Mouse (Mus musculus) lung, adult 2 months (tissue): Measurements from ENCODE around the gene Arhgef1. TPM values are rescaled to one million over a fixed set of nuclear protein-coding genes. Genes with fewer than 3 reads are reported as not detected.
A peak's percentile ranks its signal among the peaks of the same experiment; 100 is the strongest.

Source experiments
- DNase-seq: peaks from one replicate; pipeline ENCODE4 v3.0.0; 2022
- H3K4me1 ChIP-seq: fragments of 200-500 bp; 2 replicates; pipeline ENCODE4 v1.6.1; 2011; ENCODE audit warnings: low read length; ENCODE audit not compliant: control insufficient read depth, insufficient read depth
- H3K4me3 ChIP-seq: fragments of 200-500 bp; replicated peaks from 2 replicates; pipeline ENCODE3; 2011; ENCODE audit warnings: low read depth, mild to moderate bottlenecking, control low read depth, low read length; ENCODE audit errors: extremely low read depth
- CTCF ChIP-seq: fragments of 200-500 bp; IDR thresholded peaks from 2 replicates; pipeline ENCODE4 v1.5.1; 2011; ENCODE audit warnings: mild to moderate bottlenecking, low read length, control low read depth; ENCODE audit not compliant: insufficient read depth
- POLR2A ChIP-seq: fragments of 200-500 bp; IDR thresholded peaks from 2 replicates; pipeline ENCODE4 v1.6.1; 2011; ENCODE audit warnings: low read depth, mild to moderate bottlenecking, control low read depth, low read length, borderline replicate concordance; ENCODE audit errors: extremely low read depth
- WGBS: fragments of 180-500 bp; shearing (Covaris S2); methylation state at CpG from one replicate; pipeline ENCODE4 v1.1.7; 2018; 5-methylcytosine and 5-hydroxymethylcytosine counted together
- polyA plus RNA-seq: library from polyadenylated mRNA; depleted of rRNA; stranded (reverse); fragments of >200 nt; gene quantifications from 2 replicates; pipeline ENCODE4 v1.2.3, GENCODE M21; 2012; rRNA removed

The Arhgef1 gene
- polyA plus RNA-seq, 1 experiment: 360 TPM

GRCm38 (mm10) chr7:24971972-24972893, 69.5 kb downstream of the Arhgef1 start, which contains the start of gene Rabac1:
Gene Rabac1, minus strand, starts transcription at chr7:24972754.
- WGBS: under 1% methylated on average over 45 of the region's 45 CpGs

GRCm38 (mm10) chr7:24973208-24973607, 70.5 kb downstream of the Arhgef1 start:
- no peak overlapping the region for H3K4me3 ChIP-seq
- no peak for DNase-seq
- H3K4me1 ChIP-seq: peaks cover 2% of the 10 kb centered on the region; the same call in 1 of the 2 replicates
- WGBS: 80% methylated on average over 4 of the region's 4 CpGs
- TF ChIP-seq POLR2A: no peak

More at GRCm38 (mm10) chr7:24971972-24972893, 69.5 kb downstream of the Arhgef1 start, which contains the start of gene Rabac1:
- TF ChIP-seq CTCF: no peak
- peak; percentile 97 for TF ChIP-seq POLR2A
- peak; percentile 89 for DNase-seq
- Histone ChIP-seq H3K4me1 (peaks cover 2% of the 10 kb centered on the region; the same call in 1 of the 2 replicates), H3K4me3 (peak within 1 kb of the TSS; percentile 82)

- Histone ChIP-seq H3K4me1 (peaks cover 2% of the 10 kb centered on the region; the same call in 1 of the 2 replicates), H3K4me3 (no peak overlapping the region)
- no peak for DNase-seq
- no peak for TF ChIP-seq CTCF
- no peak for TF ChIP-seq POLR2A
- WGBS: 60% methylated on average over 5 of the region's 5 CpGs
Measured at GRCm38 (mm10) chr7:24973902-24974301, 71.2 kb downstream of the Arhgef1 start.

- H3K4me3 ChIP-seq: no peak overlapping the region
- peaks cover 2% of the 10 kb centered on the region; the same call in 1 of the 2 replicates for H3K4me1 ChIP-seq
- peak; percentile 28 for DNase-seq
- 24% methylated on average over 9 of the region's 9 CpGs for WGBS
- TF ChIP-seq CTCF (peak; percentile 39), POLR2A (no peak)
Measured at GRCm38 (mm10) chr7:24974893-24975595, 72.3 kb downstream of the Arhgef1 start.

Other genes with a start within 250 kb of the Arhgef1 start
- 0.18 TPM in 1 of 2 replicates, not detected in the other for gene Tex101, start 226.2 kb upstream of the Arhgef1 start, polyA plus RNA-seq
- gene BC049730, start 193.7 kb upstream of the Arhgef1 start, polyA plus RNA-seq: not detected in 2 replicates
- not detected in 2 replicates for gene Gm4763, start 176.0 kb upstream of the Arhgef1 start, polyA plus RNA-seq
- gene Cd177, start 142.6 kb upstream of the Arhgef1 start, polyA plus RNA-seq: 2.8 and 5.2 TPM in 2 replicates
- 0.38 and 0.41 TPM in 2 replicates for gene Ceacam10, start 125.7 kb upstream of the Arhgef1 start, polyA plus RNA-seq
- gene Gm9844, start 40.7 kb upstream of the Arhgef1 start, polyA plus RNA-seq: 2.2 and 2.4 TPM in 2 replicates
- gene Lypd4, start 33.0 kb upstream of the Arhgef1 start, polyA plus RNA-seq: not detected in 2 replicates
- not detected in 2 replicates for gene Dmrtc2, start 32.9 kb upstream of the Arhgef1 start, polyA plus RNA-seq
- 429 and 452 TPM in 2 replicates for gene Rps19, start 18.5 kb upstream of the Arhgef1 start, polyA plus RNA-seq
- 49.6 and 61.7 TPM in 2 replicates for gene Cd79a, start 5.5 kb upstream of the Arhgef1 start, polyA plus RNA-seq
- not detected in 2 replicates for gene Gm4881, start 41.6 kb downstream of the Arhgef1 start, polyA plus RNA-seq
- gene Rabac1, start 69.8 kb downstream of the Arhgef1 start, polyA plus RNA-seq: 806 and 948 TPM in 2 replicates
- gene Atp1a3, start 103.0 kb downstream of the Arhgef1 start, polyA plus RNA-seq: 4.8 and 7.1 TPM in 2 replicates
- 28.5 and 31.1 TPM in 2 replicates for gene Grik5, start 169.4 kb downstream of the Arhgef1 start, polyA plus RNA-seq
- gene Zfp574, start 169.7 kb downstream of the Arhgef1 start, polyA plus RNA-seq: 46.8 and 48.4 TPM in 2 replicates